Mouse (Mus musculus): ENCODE results near the gene Ache. TPM values are rescaled to one million over a fixed set of nuclear protein-coding genes. Genes with fewer than 3 reads are reported as not detected.

Gene Ache
- polyA plus RNA-seq, 1 experiment: 10.9 TPM

DNA sequence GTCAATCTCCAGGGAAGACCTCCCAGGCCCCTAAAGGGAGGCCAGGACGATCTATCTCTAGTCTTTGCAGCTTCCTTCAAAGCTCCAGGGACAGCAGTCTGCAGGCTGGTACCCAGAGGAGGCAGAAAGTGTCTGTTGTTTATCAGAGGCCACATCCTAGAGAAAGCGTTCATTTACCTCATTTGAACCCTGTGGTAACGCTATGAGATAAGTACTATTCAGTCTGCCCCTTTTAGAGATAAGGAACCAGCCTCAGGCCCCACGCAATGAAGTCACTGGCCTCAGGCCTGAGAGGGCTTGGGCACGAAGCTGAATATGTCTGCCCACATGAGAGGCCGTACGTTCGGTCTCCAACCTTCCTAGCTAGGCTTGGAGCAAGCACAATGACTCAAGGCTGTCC, 30.0 kb downstream of the Ache start:
- no peak overlapping the region for H3K4me2 ChIP-seq (ENCODE audit: low read depth)
- H3K27me3 ChIP-seq (ENCODE audit: control insufficient read depth, insufficient read depth, insufficient read length): no peaks in the 10 kb centered on the region
- no peak overlapping the region for H3K4me3 ChIP-seq
- no peak for TF ChIP-seq TCF12 (IDR thresholded peaks at IDR 0.05; ENCODE audit: insufficient read depth, poor library complexity, severe bottlenecking)
- no peak for TF ChIP-seq MYOG (IDR thresholded peaks at IDR 0.05; ENCODE audit: control insufficient read depth in 1 of 3, insufficient read depth in 1 of 3, insufficient read length in 2 of 3, low read depth in 2 of 3)
- no peak for TF ChIP-seq MYOD1 (IDR thresholded peaks at IDR 0.05; ENCODE audit: control insufficient read depth in 1 of 3, insufficient read length in 2 of 3, low read depth in 2 of 3)
- peaks cover 17% of the 10 kb centered on the region for H3K79me2 ChIP-seq (ENCODE audit: control insufficient read depth, insufficient read depth)
- peaks cover 8% of the 10 kb centered on the region for H3K36me3 ChIP-seq (ENCODE audit: control insufficient read depth, insufficient read depth)
- no peak overlapping the region for H3ac ChIP-seq (ENCODE audit: control insufficient read depth, insufficient read length)

DNA sequence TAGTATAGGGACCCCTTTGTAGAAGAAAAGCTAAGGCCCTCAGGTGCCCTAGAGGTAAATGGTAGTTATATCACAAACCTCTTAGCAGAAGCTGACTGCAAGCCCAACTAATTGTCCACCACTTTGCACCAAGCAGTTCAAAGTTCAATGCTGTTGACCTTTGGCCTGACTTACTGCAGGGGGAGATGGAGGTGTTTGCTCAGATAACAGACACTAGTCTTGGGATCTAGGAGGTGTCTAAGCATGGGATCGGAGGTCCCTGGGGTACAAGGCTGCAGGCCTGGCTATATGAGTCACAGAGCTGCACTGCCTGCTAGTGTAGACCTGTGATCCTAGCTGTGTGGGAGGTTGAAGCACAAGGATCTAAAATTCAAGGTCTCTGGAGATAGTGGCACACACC, 31.3 kb downstream of the Ache start:
- Histone ChIP-seq H3K79me2 (ENCODE audit: control insufficient read depth, insufficient read depth) (peaks cover 5% of the 10 kb centered on the region), H3ac (ENCODE audit: control insufficient read depth, insufficient read length) (no peak overlapping the region), H3K36me3 (ENCODE audit: control insufficient read depth, insufficient read depth) (peaks cover 8% of the 10 kb centered on the region), H3K4me3 (no peak overlapping the region), H3K4me2 (ENCODE audit: low read depth) (no peak overlapping the region), H3K27me3 (ENCODE audit: control insufficient read depth, insufficient read depth, insufficient read length) (no peaks in the 10 kb centered on the region)
- TF ChIP-seq POLR2AphosphoS2 (IDR thresholded peaks at IDR 0.05; ENCODE audit: insufficient read length, low read depth): no peak
- TF ChIP-seq USF1 (IDR thresholded peaks at IDR 0.05; ENCODE audit: low read depth): no peak
- TF ChIP-seq CEBPB (IDR thresholded peaks at IDR 0.05; ENCODE audit: insufficient read depth, poor library complexity, severe bottlenecking): no peak
- TF ChIP-seq MYOD1 (IDR thresholded peaks at IDR 0.05; ENCODE audit: control insufficient read depth in 1 of 3, insufficient read length in 2 of 3, low read depth in 2 of 3): no peak
- no peak for TF ChIP-seq MYOG (IDR thresholded peaks at IDR 0.05; ENCODE audit: control insufficient read depth in 1 of 3, insufficient read depth in 1 of 3, insufficient read length in 2 of 3, low read depth in 2 of 3)
- no peak for TF ChIP-seq TCF12 (IDR thresholded peaks at IDR 0.05; ENCODE audit: insufficient read depth, poor library complexity, severe bottlenecking)
- TF ChIP-seq TCF3 (IDR thresholded peaks at IDR 0.05; ENCODE audit: insufficient read length, low read depth): no peak
- no peak for TF ChIP-seq REST (IDR thresholded peaks at IDR 0.05; ENCODE audit: insufficient read depth, insufficient read length)
- TF ChIP-seq MAX (IDR thresholded peaks at IDR 0.05; ENCODE audit: low read depth): no peak
- no peak for TF ChIP-seq E2F4 (IDR thresholded peaks at IDR 0.05; ENCODE audit: insufficient read depth)
- no peak for TF ChIP-seq POLR2A (IDR thresholded peaks at IDR 0.05; ENCODE audit: insufficient read length, low read depth)
- no peak for TF ChIP-seq SRF (IDR thresholded peaks at IDR 0.05; ENCODE audit: control insufficient read depth, insufficient read length, low read depth)

DNA sequence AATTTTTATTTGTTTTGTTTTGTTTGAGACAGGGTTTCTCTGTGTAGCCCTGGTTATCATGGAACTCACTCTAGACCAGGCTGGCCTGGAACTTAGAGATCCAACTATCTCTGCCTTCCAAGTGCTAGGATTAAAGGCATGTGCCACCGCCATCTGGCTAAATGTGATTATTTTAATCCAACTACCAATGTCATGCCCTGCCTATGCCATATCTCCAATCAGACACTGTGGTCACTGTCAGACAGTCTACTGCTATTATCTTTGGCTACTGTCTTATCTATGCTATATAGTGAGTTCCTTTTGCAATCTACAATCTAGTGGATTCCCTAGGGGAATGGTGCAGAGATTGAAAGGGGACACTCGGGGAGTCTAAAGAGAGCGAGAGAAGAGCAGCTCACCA, 33.7 kb downstream of the Ache start:
- peaks cover 8% of the 10 kb centered on the region for H3K36me3 ChIP-seq (ENCODE audit: control insufficient read depth, insufficient read depth)
- no peak for TF ChIP-seq MYOG (IDR thresholded peaks at IDR 0.05; ENCODE audit: control insufficient read depth in 1 of 3, insufficient read depth in 1 of 3, insufficient read length in 2 of 3, low read depth in 2 of 3)
- no peaks in the 10 kb centered on the region for H3K79me2 ChIP-seq (ENCODE audit: control insufficient read depth, insufficient read depth)
- H3K4me2 ChIP-seq (ENCODE audit: low read depth): no peak overlapping the region
- H3ac ChIP-seq (ENCODE audit: control insufficient read depth, insufficient read length): no peak overlapping the region
- H3K27me3 ChIP-seq (ENCODE audit: control insufficient read depth, insufficient read depth, insufficient read length): no peaks in the 10 kb centered on the region
- no peak overlapping the region for H3K4me3 ChIP-seq

DNA sequence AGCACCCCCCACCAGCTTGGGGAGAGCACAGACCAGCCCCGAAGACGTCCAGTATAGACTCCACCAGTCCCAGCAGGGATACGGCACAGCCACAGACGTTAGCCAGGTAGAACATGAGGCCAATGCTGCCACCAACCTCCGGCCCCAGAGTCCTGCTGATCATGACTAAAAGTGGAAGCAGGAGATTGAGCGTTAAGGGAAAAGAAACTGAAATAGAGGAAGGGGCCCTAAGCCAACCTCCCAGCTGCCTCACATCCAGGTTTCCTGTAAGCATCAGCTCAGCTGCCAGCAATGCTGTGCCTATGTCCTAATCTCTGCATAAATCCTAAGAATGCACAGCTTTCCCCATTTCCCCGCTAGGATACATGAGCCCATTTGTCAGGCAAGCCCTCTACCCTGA, 43.6 kb downstream of the Ache start:
- TF ChIP-seq TCF12 (IDR thresholded peaks at IDR 0.05; ENCODE audit: insufficient read depth, poor library complexity, severe bottlenecking) (no peak), MAX (IDR thresholded peaks at IDR 0.05; ENCODE audit: low read depth) (no peak), MYOG (IDR thresholded peaks at IDR 0.05; ENCODE audit: control insufficient read depth in 1 of 3, insufficient read depth in 1 of 3, insufficient read length in 2 of 3, low read depth in 2 of 3) (no peak), POLR2AphosphoS2 (IDR thresholded peaks at IDR 0.05; ENCODE audit: insufficient read length, low read depth) (no peak), REST (IDR thresholded peaks at IDR 0.05; ENCODE audit: insufficient read depth, insufficient read length) (no peak), E2F4 (IDR thresholded peaks at IDR 0.05; ENCODE audit: insufficient read depth) (no peak), CEBPB (IDR thresholded peaks at IDR 0.05; ENCODE audit: insufficient read depth, poor library complexity, severe bottlenecking) (no peak), TCF3 (IDR thresholded peaks at IDR 0.05; ENCODE audit: insufficient read length, low read depth) (no peak), POLR2A (IDR thresholded peaks at IDR 0.05; ENCODE audit: insufficient read length, low read depth) (no peak), SRF (IDR thresholded peaks at IDR 0.05; ENCODE audit: control insufficient read depth, insufficient read length, low read depth) (no peak), MYOD1 (IDR thresholded peaks at IDR 0.05; ENCODE audit: control insufficient read depth in 1 of 3, insufficient read length in 2 of 3, low read depth in 2 of 3) (no peak), USF1 (IDR thresholded peaks at IDR 0.05; ENCODE audit: low read depth) (no peak)
- Histone ChIP-seq H3K79me2 (ENCODE audit: control insufficient read depth, insufficient read depth) (no peaks in the 10 kb centered on the region), H3K4me3 (no peak overlapping the region), H3ac (ENCODE audit: control insufficient read depth, insufficient read length) (no peak overlapping the region), H3K4me2 (ENCODE audit: low read depth) (no peak overlapping the region), H3K36me3 (ENCODE audit: control insufficient read depth, insufficient read depth) (no peaks in the 10 kb centered on the region), H3K27me3 (ENCODE audit: control insufficient read depth, insufficient read depth, insufficient read length) (no peaks in the 10 kb centered on the region)

DNA sequence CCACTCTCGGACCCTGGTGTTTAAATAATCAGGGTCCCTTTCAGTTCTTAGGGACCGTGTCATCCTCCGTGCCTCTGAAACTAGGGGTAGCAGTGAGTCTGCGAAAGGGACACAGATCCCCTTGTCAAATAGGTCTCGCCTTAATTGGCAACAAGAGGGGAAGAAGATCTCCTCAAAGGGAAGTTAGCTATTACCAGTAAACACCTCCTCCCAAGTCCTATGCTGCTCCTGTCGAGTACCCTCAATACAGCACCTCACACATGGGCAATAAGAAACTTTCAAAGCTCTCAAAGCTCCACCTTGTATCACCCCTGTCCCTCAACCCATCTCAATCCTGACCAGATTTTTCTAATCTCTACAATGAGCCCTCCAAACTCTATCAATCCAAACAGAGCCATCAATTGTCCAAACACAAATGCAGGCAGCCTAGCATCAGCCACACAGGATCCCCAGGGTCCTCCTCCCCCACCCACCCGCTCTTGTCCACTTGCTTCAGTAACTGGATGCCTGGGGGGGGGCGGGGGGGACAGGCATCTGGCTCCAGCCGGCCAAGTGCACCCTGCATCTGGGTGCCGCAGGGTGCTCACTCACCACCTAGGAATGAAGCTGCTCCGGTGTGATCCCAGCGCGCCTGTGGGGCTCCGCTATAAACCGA, 45.7 kb downstream of the Ache start:
- no peaks in the 10 kb centered on the region for H3K79me2 ChIP-seq (ENCODE audit: control insufficient read depth, insufficient read depth)
- H3K36me3 ChIP-seq (ENCODE audit: control insufficient read depth, insufficient read depth): no peaks in the 10 kb centered on the region
- H3K4me2 ChIP-seq (ENCODE audit: low read depth): peak overlapping the region; percentile 96
- no peak overlapping the region for H3ac ChIP-seq (ENCODE audit: control insufficient read depth, insufficient read length)
- H3K4me3 ChIP-seq: peak overlapping the region; percentile 45
- H3K27me3 ChIP-seq (ENCODE audit: control insufficient read depth, insufficient read depth, insufficient read length): no peaks in the 10 kb centered on the region
- no peak for TF ChIP-seq MAX (IDR thresholded peaks at IDR 0.05; ENCODE audit: low read depth)
- no peak for TF ChIP-seq POLR2AphosphoS2 (IDR thresholded peaks at IDR 0.05; ENCODE audit: insufficient read length, low read depth)
- no peak for TF ChIP-seq CEBPB (IDR thresholded peaks at IDR 0.05; ENCODE audit: insufficient read depth, poor library complexity, severe bottlenecking)

All from myocyte (in vitro differentiated cells).